Mouse (Mus musculus) limb, embryonic 11.5 days (tissue): Measurements from ENCODE around the gene Sept11. TPM values are rescaled to one million over a fixed set of nuclear protein-coding genes. Genes with fewer than 3 reads are reported as not detected.

Experiments used
- ATAC-seq: fragments of 200-750 bp; cut with Nextera tagmentation; 2 replicates; pipeline ENCODE4 v1.8.0; 2017; ENCODE audit warnings: low read depth; ENCODE audit not compliant: insufficient number of reproducible peaks, low FRiP score, low TSS enrichment
- DNase-seq: peaks from one replicate; pipeline ENCODE4 v3.0.0-alpha.2; 2015; ENCODE audit warnings: low spot score
- H3K27ac ChIP-seq: fragments of 300-500 bp; sonication (generic); replicated peaks from 2 replicates; pipeline ENCODE4 v1.5.1; 2014; ENCODE audit warnings: low read depth, mild to moderate bottlenecking, low read length
- H3K27me3 ChIP-seq: fragments of 300-500 bp; sonication (generic); 2 replicates; pipeline ENCODE4 v1.6.1; 2014; ENCODE audit warnings: mild to moderate bottlenecking, low read length, mixed read lengths; ENCODE audit not compliant: control insufficient read depth, insufficient read depth
- H3K36me3 ChIP-seq: fragments of 300-500 bp; sonication (generic); 2 replicates; pipeline ENCODE4 v1.6.1; 2014; ENCODE audit warnings: mild to moderate bottlenecking, low read length, moderate library complexity, mixed read lengths; ENCODE audit not compliant: control insufficient read depth, insufficient read depth
- H3K4me1 ChIP-seq: fragments of 300-500 bp; sonication (generic); 2 replicates; pipeline ENCODE4 v1.6.1; 2014; ENCODE audit warnings: low read length, mixed read lengths; ENCODE audit not compliant: control insufficient read depth, insufficient read depth
- H3K4me2 ChIP-seq: fragments of 300-500 bp; sonication (generic); 2 replicates; pipeline ENCODE4 v1.6.1; 2014; ENCODE audit warnings: low read depth, mild to moderate bottlenecking, moderate library complexity; ENCODE audit not compliant: severe bottlenecking
- H3K4me3 ChIP-seq: fragments of 300-500 bp; sonication (generic); 2 replicates; pipeline ENCODE4 v1.5.1; 2014; ENCODE audit warnings: low read depth, low read length
- H3K9ac ChIP-seq: fragments of 300-500 bp; sonication (generic); 2 replicates; pipeline ENCODE4 v1.6.1; 2014; ENCODE audit warnings: mild to moderate bottlenecking, low read length
- H3K9me3 ChIP-seq: fragments of 300-500 bp; sonication (generic); 2 replicates; pipeline ENCODE4 v1.6.1; 2016; ENCODE audit warnings: low read length; ENCODE audit not compliant: control insufficient read depth
- WGBS: fragments of 180-500 bp; shearing (Covaris S2); extraction: QIAGEN DNeasy Blood & Tissue Kit; methylation state at CpG from one replicate; pipeline ENCODE4 v1.1.7; 2014; 5-methylcytosine and 5-hydroxymethylcytosine counted together
- polyA plus RNA-seq: library from polyadenylated mRNA; unstranded; fragments of >200 nt; fragmentation: Nextera tagmentation; extraction: Ambion mirVana; gene quantifications from 2 replicates; pipeline ENCODE4 v1.2.1, GENCODE M21; 2014

The Sept11 gene
- polyA plus RNA-seq, 1 experiment from 2014 or later: 276 TPM

- Histone ChIP-seq H3K4me3 (peak overlapping the region; percentile 91), H3K36me3 (no peaks in the 10 kb centered on the region), H3K9ac (peak overlapping the region; percentile 93), H3K4me2 (peak overlapping the region; percentile 38), H3K4me1 (peaks cover 8% of the 10 kb centered on the region; the same call in 1 of the 2 replicates), H3K27me3 (no peaks in the 10 kb centered on the region), H3K9me3 (no peaks in the 10 kb centered on the region), H3K27ac (peak overlapping the region; percentile 87; the same call in 1 of the 2 replicates)
- ATAC-seq (peak; percentile 23; the same call in 1 of the 2 replicates), DNase-seq (no peak)
- WGBS: 7% methylated on average over 6 of the region's 6 CpGs
Measured at GRCm38 (mm10) chr5:93207006-93207348, 113.7 kb downstream of the Sept11 start.

GRCm38 (mm10) chr5:93207555-93207954 lies 114.3 kb downstream of the Sept11 start:
- H3K27me3 ChIP-seq: no peaks in the 10 kb centered on the region
- ATAC-seq (no peak), DNase-seq (no peak)
- no peaks in the 10 kb centered on the region for H3K36me3 ChIP-seq
- 74% methylated on average over 1 of the region's 1 CpGs for WGBS
- no peak overlapping the region for H3K27ac ChIP-seq
- H3K4me3 ChIP-seq: no peak overlapping the region
- H3K4me2 ChIP-seq: peak overlapping the region; percentile 10; the same call in 1 of the 2 replicates
- H3K9me3 ChIP-seq: no peaks in the 10 kb centered on the region
- H3K4me1 ChIP-seq: peaks cover 8% of the 10 kb centered on the region; the same call in 1 of the 2 replicates
- no peak overlapping the region for H3K9ac ChIP-seq

- H3K9me3 ChIP-seq: no peaks in the 10 kb centered on the region
- H3K27me3 ChIP-seq: no peaks in the 10 kb centered on the region
- DNase-seq: no peak
- no peak overlapping the region for H3K9ac ChIP-seq
- H3K36me3 ChIP-seq: no peaks in the 10 kb centered on the region
- no peak overlapping the region for H3K4me2 ChIP-seq
- no peak overlapping the region for H3K27ac ChIP-seq
- no peak for ATAC-seq
- 88% methylated on average over 3 of the region's 3 CpGs for WGBS
- no peak overlapping the region for H3K4me3 ChIP-seq
- H3K4me1 ChIP-seq: no peaks in the 10 kb centered on the region
Measured at GRCm38 (mm10) chr5:93218375-93218774, 125.1 kb downstream of the Sept11 start.

GRCm38 (mm10) chr5:93221661-93222060 lies 128.4 kb downstream of the Sept11 start:
- Histone ChIP-seq H3K4me1 (no peaks in the 10 kb centered on the region), H3K4me3 (no peak overlapping the region), H3K27ac (no peak overlapping the region), H3K27me3 (no peaks in the 10 kb centered on the region), H3K4me2 (no peak overlapping the region), H3K9me3 (no peaks in the 10 kb centered on the region), H3K36me3 (no peaks in the 10 kb centered on the region), H3K9ac (no peak overlapping the region)
- no peak for DNase-seq
- WGBS: 75% methylated on average over 3 of the region's 3 CpGs
- no peak for ATAC-seq

GRCm38 (mm10) chr5:93224549-93224948 lies 131.3 kb downstream of the Sept11 start:
- no peaks in the 10 kb centered on the region for H3K4me1 ChIP-seq
- no peak overlapping the region for H3K4me2 ChIP-seq
- DNase-seq (no peak), ATAC-seq (no peak)
- no peaks in the 10 kb centered on the region for H3K9me3 ChIP-seq
- WGBS: 83% methylated on average over 2 of the region's 2 CpGs
- no peak overlapping the region for H3K4me3 ChIP-seq
- H3K36me3 ChIP-seq: no peaks in the 10 kb centered on the region
- H3K9ac ChIP-seq: no peak overlapping the region
- no peak overlapping the region for H3K27ac ChIP-seq
- no peaks in the 10 kb centered on the region for H3K27me3 ChIP-seq

Other genes starting within 250 kb of the Sept11 start
- 0.28 and 0.72 TPM in 2 replicates for gene Sowahb, start 48.4 kb upstream of the Sept11 start, polyA plus RNA-seq
- gene Ccni, start 113.1 kb downstream of the Sept11 start, polyA plus RNA-seq: 147 and 161 TPM in 2 replicates
- gene 2010109A12Rik, start 113.1 kb downstream of the Sept11 start, polyA plus RNA-seq: 1.9 and 2.3 TPM in 2 replicates
- gene Ccng2, start 173.8 kb downstream of the Sept11 start, polyA plus RNA-seq: 79.1 and 86.8 TPM in 2 replicates